Mouse (Mus musculus) hindbrain, embryonic 14.5 days (tissue): ENCODE data around the gene Rbms3. TPM values are rescaled to one million over a fixed set of nuclear protein-coding genes. Genes with fewer than 3 reads are reported as not detected.

Source experiments
- ATAC-seq: fragments of 200-750 bp; cut with Nextera tagmentation; 2 replicates; pipeline ENCODE4 v1.8.0; 2017; ENCODE audit warnings: moderate number of reproducible peaks, mild to moderate bottlenecking, moderate TSS enrichment, moderate library complexity; ENCODE audit not compliant: low FRiP score
- DNase-seq: peaks from one replicate; pipeline ENCODE4 v3.0.0-alpha.2; 2015; ENCODE audit warnings: low spot score
- H3K27ac ChIP-seq: fragments of 300-500 bp; sonication (generic); 2 replicates; pipeline ENCODE4 v1.5.1; 2014; ENCODE audit warnings: mild to moderate bottlenecking, moderate library complexity
- H3K27me3 ChIP-seq: fragments of 300-500 bp; sonication (generic); 2 replicates; pipeline ENCODE4 v1.6.1; 2014; ENCODE audit warnings: mild to moderate bottlenecking, low read length, mixed read lengths; ENCODE audit not compliant: control insufficient read depth, insufficient read depth
- H3K36me3 ChIP-seq: fragments of 300-500 bp; sonication (generic); replicated peaks from 2 replicates; pipeline ENCODE4 v1.6.1; 2014; ENCODE audit not compliant: control insufficient read depth, insufficient read depth
- H3K4me1 ChIP-seq: fragments of 300-500 bp; sonication (generic); replicated peaks from 2 replicates; pipeline ENCODE4 v1.6.1; 2014; ENCODE audit warnings: antibody characterized with exemption, low read length, mixed read lengths; ENCODE audit not compliant: control insufficient read depth, insufficient read depth
- H3K4me2 ChIP-seq: fragments of 300-500 bp; sonication (generic); replicated peaks from 2 replicates; pipeline ENCODE4 v1.6.1; 2014; ENCODE audit warnings: mild to moderate bottlenecking, moderate library complexity
- H3K4me3 ChIP-seq: fragments of 300-500 bp; sonication (generic); replicated peaks from 2 replicates; pipeline ENCODE4 v1.5.1; 2014; ENCODE audit warnings: mild to moderate bottlenecking, low read length
- H3K9ac ChIP-seq: fragments of 300-500 bp; sonication (generic); 2 replicates; pipeline ENCODE4 v1.6.1; 2014
- H3K9me3 ChIP-seq: fragments of 300-500 bp; sonication (generic); 2 replicates; pipeline ENCODE4 v1.6.1; 2016; ENCODE audit warnings: low read length; ENCODE audit not compliant: control insufficient read depth
- WGBS: fragments of 180-500 bp; shearing (Covaris S2); extraction: QIAGEN DNeasy Blood & Tissue Kit; methylation state at CpG from one replicate; pipeline ENCODE4 v1.1.7; 2014; 5-methylcytosine and 5-hydroxymethylcytosine counted together
- polyA plus RNA-seq: library from polyadenylated mRNA; unstranded; fragments of >200 nt; fragmentation: Nextera tagmentation; extraction: Ambion mirVana; gene quantifications from 2 replicates; pipeline ENCODE4 v1.2.1, GENCODE M21; 2014

The Rbms3 gene
- polyA plus RNA-seq, 1 experiment from 2014 or later, result 83.7 TPM

- no peak overlapping the region for H3K4me3 ChIP-seq
- WGBS, result 50% methylated on average over 1 of the region's 1 CpGs
- no peaks in the 10 kb centered on the region for H3K27me3 ChIP-seq
- no peak overlapping the region for H3K9ac ChIP-seq
- H3K4me1 ChIP-seq, result no peaks in the 10 kb centered on the region
- H3K4me2 ChIP-seq, result no peak overlapping the region
- no peaks in the 10 kb centered on the region for H3K36me3 ChIP-seq
- ATAC-seq (no peak), DNase-seq (no peak)
- no peaks in the 10 kb centered on the region for H3K9me3 ChIP-seq
- no peak overlapping the region; the same call in 1 of the 2 replicates for H3K27ac ChIP-seq
These were observed 599.8 kb downstream of the Rbms3 start for GRCm38 (mm10) chr9:117029953-117030352.

DNA sequence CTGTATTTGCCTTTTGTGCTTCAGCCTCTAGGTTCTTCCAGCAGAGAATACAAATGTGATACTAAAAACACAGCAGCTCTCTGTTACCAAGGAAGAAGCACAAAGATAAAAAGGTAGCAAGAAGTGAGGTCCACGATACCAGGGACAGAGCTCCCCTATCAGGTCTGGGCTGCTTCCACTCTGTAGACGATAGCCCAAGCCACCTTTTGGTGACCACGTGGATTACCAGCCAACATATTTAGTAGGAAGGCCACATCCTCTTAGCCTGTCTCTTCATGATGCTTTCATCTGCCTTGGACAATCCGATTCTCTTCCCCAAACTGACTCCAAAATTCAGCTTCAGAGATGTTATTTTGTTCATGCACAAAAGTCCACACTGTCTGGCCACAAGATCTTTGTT lies 601.1 kb downstream of the Rbms3 start:
- DNase-seq (no peak), ATAC-seq (no peak)
- no peak overlapping the region for H3K9ac ChIP-seq

GRCm38 (mm10) chr9:117022086-117022485 lies 607.6 kb downstream of the Rbms3 start:
- H3K4me2 ChIP-seq, result no peak overlapping the region
- no peaks in the 10 kb centered on the region for H3K9me3 ChIP-seq
- H3K27ac ChIP-seq, result no peak overlapping the region
- DNase-seq, result no peak
- ATAC-seq, result no peak
- H3K4me3 ChIP-seq, result no peak overlapping the region
- no peaks in the 10 kb centered on the region for H3K36me3 ChIP-seq
- no peaks in the 10 kb centered on the region for H3K27me3 ChIP-seq
- peaks cover 11% of the 10 kb centered on the region; the same call in 1 of the 2 replicates for H3K4me1 ChIP-seq
- 89% methylated on average over 6 of the region's 6 CpGs for WGBS
- H3K9ac ChIP-seq, result no peak overlapping the region

More for the DNA sequence above, 601.1 kb downstream of the Rbms3 start:
- Histone ChIP-seq H3K4me3 (no peak overlapping the region), H3K36me3 (no peaks in the 10 kb centered on the region), H3K4me2 (no peak overlapping the region), H3K4me1 (no peaks in the 10 kb centered on the region), H3K9me3 (no peaks in the 10 kb centered on the region), H3K27ac (no peak overlapping the region), H3K27me3 (no peaks in the 10 kb centered on the region)
- 90% methylated on average over 4 of the region's 4 CpGs for WGBS

DNA sequence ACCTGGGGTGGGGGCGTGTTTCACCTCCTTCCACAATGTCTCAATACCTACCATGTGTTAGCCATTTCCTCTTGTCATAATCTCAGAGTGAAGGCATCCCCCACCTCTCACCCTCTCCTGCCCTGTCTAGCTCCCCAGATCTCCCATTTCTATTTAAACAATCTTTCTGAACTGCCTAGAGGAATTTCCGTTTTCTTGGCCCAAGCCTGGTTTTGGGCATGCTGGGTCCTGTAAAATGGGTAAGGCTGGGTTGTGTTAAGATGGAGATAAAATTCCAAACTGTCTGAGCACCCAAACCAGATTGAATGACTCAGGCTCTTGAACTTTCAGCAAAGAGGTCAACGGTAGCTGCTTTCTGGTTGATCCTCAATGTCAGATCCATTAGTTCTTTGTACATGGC lies 608.2 kb downstream of the Rbms3 start:
- no peak for ATAC-seq
- 94% methylated on average over 3 of the region's 3 CpGs for WGBS
- peaks cover 11% of the 10 kb centered on the region; the same call in 1 of the 2 replicates for H3K4me1 ChIP-seq

DNA sequence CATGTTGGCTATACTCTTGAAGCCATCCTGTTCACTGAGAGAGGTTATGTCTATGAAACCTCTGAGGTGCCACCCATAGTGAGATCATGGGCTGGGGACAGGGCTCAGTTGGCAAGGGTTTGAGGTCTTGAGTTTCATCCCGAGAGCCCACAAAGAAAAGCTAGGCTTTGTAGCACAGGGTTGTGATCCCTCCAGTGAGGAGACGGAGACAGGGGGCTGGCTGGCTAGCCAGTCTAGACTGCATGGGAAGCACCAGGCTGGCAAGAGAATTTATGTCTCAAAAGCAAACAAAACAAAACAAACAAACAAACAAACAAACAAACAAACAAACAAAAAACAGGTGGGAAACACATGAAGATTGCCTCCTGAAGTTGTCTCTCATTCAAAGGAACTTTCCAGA lies 609.5 kb downstream of the Rbms3 start:
- H3K36me3 ChIP-seq, result no peaks in the 10 kb centered on the region
- WGBS, result 96% methylated on average over 2 of the region's 2 CpGs
- H3K4me3 ChIP-seq, result no peak overlapping the region
- ATAC-seq (no peak), DNase-seq (no peak)
- no peak overlapping the region for H3K4me2 ChIP-seq
- H3K27me3 ChIP-seq, result no peaks in the 10 kb centered on the region
- H3K4me1 ChIP-seq, result peaks cover 11% of the 10 kb centered on the region; the same call in 1 of the 2 replicates
- no peak overlapping the region for H3K27ac ChIP-seq
- no peak overlapping the region for H3K9ac ChIP-seq
- no peaks in the 10 kb centered on the region for H3K9me3 ChIP-seq

More for the DNA sequence above, 608.2 kb downstream of the Rbms3 start:
- no peaks in the 10 kb centered on the region for H3K36me3 ChIP-seq
- H3K9me3 ChIP-seq, result no peaks in the 10 kb centered on the region
- no peak for DNase-seq
- no peak overlapping the region for H3K4me3 ChIP-seq
- no peak overlapping the region for H3K27ac ChIP-seq
- H3K9ac ChIP-seq, result no peak overlapping the region
- H3K4me2 ChIP-seq, result no peak overlapping the region
- H3K27me3 ChIP-seq, result no peaks in the 10 kb centered on the region

DNA sequence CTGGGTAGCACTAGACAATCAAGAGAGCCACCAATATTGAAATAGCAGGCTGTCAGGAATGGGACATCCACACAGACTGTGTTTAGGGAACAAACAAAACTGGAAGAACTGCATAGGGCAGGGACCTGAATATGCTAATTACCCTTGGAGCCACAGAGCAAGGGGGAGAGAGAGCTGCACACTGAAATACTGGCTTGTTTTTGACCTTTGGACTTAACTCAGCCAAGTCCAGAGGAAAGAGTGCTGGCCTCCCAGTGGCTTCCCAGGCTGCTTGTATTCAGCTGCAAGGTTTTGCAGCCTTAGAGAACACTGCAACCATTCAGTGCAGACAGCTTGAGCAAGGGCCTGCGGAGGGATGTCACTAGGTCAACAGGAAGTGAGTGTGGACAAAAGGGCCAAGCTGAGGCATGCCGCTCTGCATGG lies 611.0 kb downstream of the Rbms3 start:
- Histone ChIP-seq H3K9ac (no peak overlapping the region), H3K9me3 (no peaks in the 10 kb centered on the region), H3K4me3 (no peak overlapping the region), H3K4me1 (peaks cover 11% of the 10 kb centered on the region; the same call in 1 of the 2 replicates), H3K27ac (0 out of 2 replicates have a peak overlapping the region, but pooled peaks have one; percentile 16), H3K36me3 (no peaks in the 10 kb centered on the region), H3K4me2 (no peak overlapping the region), H3K27me3 (no peaks in the 10 kb centered on the region)
- WGBS, result 15% methylated on average over 2 of the region's 2 CpGs
- ATAC-seq (no peak; the same call in 1 of the 2 replicates), DNase-seq (peak; percentile 36)

DNA sequence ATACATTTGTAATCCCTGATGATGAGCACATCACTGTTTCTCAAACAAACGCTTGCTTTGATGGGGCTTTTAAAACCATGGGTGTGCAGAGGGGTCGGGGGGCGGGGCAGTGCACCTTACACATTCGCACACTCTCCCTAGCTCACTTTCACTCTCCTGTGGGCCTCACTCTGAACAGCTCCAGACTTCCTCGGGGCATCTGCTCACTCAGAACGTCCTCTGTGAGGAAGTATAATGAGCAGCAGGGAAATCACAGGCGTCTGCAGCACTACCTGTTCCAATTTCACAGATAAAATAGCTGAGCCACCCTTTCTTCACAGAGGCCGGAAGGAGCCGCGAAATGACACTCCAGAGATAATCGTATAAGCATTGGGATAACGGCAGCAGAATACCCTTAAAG lies 611.4 kb downstream of the Rbms3 start:
- 49% methylated on average over 12 of the region's 12 CpGs for WGBS
- H3K9me3 ChIP-seq, result no peaks in the 10 kb centered on the region
- H3K27ac ChIP-seq, result 0 out of 2 replicates have a peak overlapping the region, but pooled peaks have one; percentile 16
- no peak for ATAC-seq
- no peak for DNase-seq
- no peak overlapping the region for H3K9ac ChIP-seq
- H3K27me3 ChIP-seq, result no peaks in the 10 kb centered on the region
- no peaks in the 10 kb centered on the region for H3K36me3 ChIP-seq
- peaks cover 11% of the 10 kb centered on the region; the same call in 1 of the 2 replicates for H3K4me1 ChIP-seq
- H3K4me2 ChIP-seq, result no peak overlapping the region
- H3K4me3 ChIP-seq, result no peak overlapping the region

- Histone ChIP-seq H3K4me2 (no peak overlapping the region), H3K27me3 (no peaks in the 10 kb centered on the region), H3K9ac (no peak overlapping the region), H3K36me3 (no peaks in the 10 kb centered on the region), H3K4me1 (peaks cover 11% of the 10 kb centered on the region; the same call in 1 of the 2 replicates), H3K27ac (no peak overlapping the region), H3K9me3 (no peaks in the 10 kb centered on the region), H3K4me3 (no peak overlapping the region)
- ATAC-seq (no peak), DNase-seq (no peak)
- 82% methylated on average over 9 of the region's 9 CpGs for WGBS
These were observed 613.0 kb downstream of the Rbms3 start for GRCm38 (mm10) chr9:117016605-117017319.

DNA sequence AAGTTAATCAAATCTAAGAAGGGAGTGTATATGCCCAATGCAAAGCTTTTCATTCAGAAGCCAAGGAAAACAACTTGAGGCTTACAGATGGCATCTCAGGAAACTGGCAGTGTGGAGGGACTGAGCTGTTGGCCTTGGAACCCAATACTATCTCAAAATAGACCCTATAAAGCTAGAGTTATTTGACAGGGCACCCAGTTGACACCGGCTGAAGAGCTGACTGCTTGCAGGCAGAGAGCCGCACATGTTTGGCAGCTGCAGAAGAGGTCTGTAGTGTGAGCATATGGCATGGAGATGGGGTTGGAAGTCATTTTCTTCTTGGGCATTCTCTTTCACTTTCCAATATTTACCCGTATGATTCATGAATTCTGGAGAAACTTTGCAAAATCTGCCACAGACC lies 616.3 kb downstream of the Rbms3 start:
- H3K27ac ChIP-seq, result no peak overlapping the region
- no peak overlapping the region for H3K9ac ChIP-seq
- no peaks in the 10 kb centered on the region for H3K27me3 ChIP-seq
- H3K4me1 ChIP-seq, result peaks cover 5% of the 10 kb centered on the region; the same call in 1 of the 2 replicates
- no peak overlapping the region for H3K4me3 ChIP-seq
- DNase-seq (no peak), ATAC-seq (no peak)
- H3K36me3 ChIP-seq, result no peaks in the 10 kb centered on the region
- 96% methylated on average over 3 of the region's 3 CpGs for WGBS
- H3K9me3 ChIP-seq, result no peaks in the 10 kb centered on the region
- no peak overlapping the region for H3K4me2 ChIP-seq
